Mouse (Mus musculus) gastrocnemius, adult 2 months (tissue): Measurements from ENCODE around the gene Asb18. TPM values are rescaled to one million over a fixed set of nuclear protein-coding genes. Genes with fewer than 3 reads are reported as not detected.
A peak's percentile ranks its signal among the peaks of the same experiment; 100 is the strongest.

Source experiments
- DNase-seq: peaks from one replicate; pipeline ENCODE4 v3.0.0; 2022
- H3K27ac ChIP-seq: fragments of 200-600 bp; 2 replicates; pipeline ENCODE4 v1.8.1; 2022; ENCODE audit warnings: mild to moderate bottlenecking
- H3K4me3 ChIP-seq: fragments of 200-600 bp; 2 replicates; pipeline ENCODE4 v1.8.1; 2022; ENCODE audit warnings: mild to moderate bottlenecking, moderate library complexity
- CTCF ChIP-seq: fragments of 200-600 bp; IDR thresholded peaks from 2 replicates; pipeline ENCODE4 v1.8.1; 2022; ENCODE audit warnings: antibody characterized with exemption, mild to moderate bottlenecking, moderate library complexity
- intact Hi-C: fragments of 180-260 bp; cut with DNase I; formaldehyde crosslinking; loops from one replicate; pipeline ENCODE4 v1.15.1; 2025
- long read RNA-seq, 2 experiments: library from polyadenylated mRNA; stranded (forward); transcript quantifications; one replicate each; pipeline ENCODE4 v2.0.0; 2021
- total RNA-seq, 2 experiments: library from RNA; stranded (reverse); gene quantifications; 2 replicates each; pipeline ENCODE4 v1.2.3; 2021

Asb18 gene
- total RNA-seq: 10 to 100 TPM; 18.0 to 39.9 TPM
- long read RNA-seq, experiment 1, partial matches to known transcripts: 3 of 17 reads
- long read RNA-seq, experiment 1, other reads (novel, unspliced or antisense): 14 of 17 reads
- long read RNA-seq, experiment 2, partial matches to known transcripts: 5 of 14 reads
- long read RNA-seq, experiment 2, other reads (novel, unspliced or antisense): 9 of 14 reads

GRCm38 (mm10) chr1:90014446-90014845, at the start of gene Asb18:
TSS of gene Asb18 (minus strand) at chr1:90014666.
- no peak for TF ChIP-seq CTCF
- intact Hi-C loops: no loop called here
- DNase-seq: peak; percentile 59
- peak within 1 kb of the TSS; percentile 92 for H3K27ac ChIP-seq
- H3K4me3 ChIP-seq: peak within 1 kb of the TSS; percentile 63

- intact Hi-C loops: loop anchor here (1.0 to 2.0 kb wide), 3 partner anchors 144 to 533 kb away; no protein-coding TSS in a partner anchor
- Histone ChIP-seq H3K27ac (no peak overlapping the region), H3K4me3 (no peak overlapping the region)
- peak; percentile 90 for TF ChIP-seq CTCF
- peak; percentile 56 for DNase-seq
These were observed 46.1 kb upstream of the Asb18 start for GRCm38 (mm10) chr1:90060599-90060998.

- no peak for DNase-seq
- intact Hi-C loops: loop anchor here (1.0 to 2.0 kb wide), 3 partner anchors 145 to 533 kb away; no protein-coding TSS in a partner anchor
These were observed 45.6 kb upstream of the Asb18 start for GRCm38 (mm10) chr1:90060054-90060453.

GRCm38 (mm10) chr1:90054991-90055390, 40.5 kb upstream of the Asb18 start:
- TF ChIP-seq CTCF: no peak
- no peak overlapping the region for H3K27ac ChIP-seq
- no peak overlapping the region for H3K4me3 ChIP-seq
- intact Hi-C loops: no loop called here
- no peak for DNase-seq

More at GRCm38 (mm10) chr1:90060054-90060453, 45.6 kb upstream of the Asb18 start:
- H3K27ac ChIP-seq: no peak overlapping the region
- H3K4me3 ChIP-seq: no peak overlapping the region
- TF ChIP-seq CTCF: no peak

- TF ChIP-seq CTCF: peak; percentile 80
- Histone ChIP-seq H3K4me3 (no peak overlapping the region), H3K27ac (no peak overlapping the region; the same call in 1 of the 2 replicates)
- intact Hi-C loops: no loop called here
- peak; percentile 44 for DNase-seq
These were observed 36.9 kb upstream of the Asb18 start for GRCm38 (mm10) chr1:90051347-90051746.

GRCm38 (mm10) chr1:90050046-90050739, 35.7 kb upstream of the Asb18 start:
- no peak for DNase-seq
- Histone ChIP-seq H3K4me3 (no peak overlapping the region), H3K27ac (no peak overlapping the region)
- no peak for TF ChIP-seq CTCF
- intact Hi-C loops: no loop called here

GRCm38 (mm10) chr1:90028305-90028704, 13.8 kb upstream of the Asb18 start:
- no peak for TF ChIP-seq CTCF
- DNase-seq: no peak
- intact Hi-C loops: no loop called here
- no peak overlapping the region for H3K27ac ChIP-seq
- no peak overlapping the region for H3K4me3 ChIP-seq

- DNase-seq: peak; percentile 61
- TF ChIP-seq CTCF: peak; percentile 73
These were observed 12.5 kb upstream of the Asb18 start for GRCm38 (mm10) chr1:90026945-90027344.

GRCm38 (mm10) chr1:90020336-90020735, 5.9 kb upstream of the Asb18 start:
- intact Hi-C loops: no loop called here
- no peak for DNase-seq
- Histone ChIP-seq H3K27ac (no peak overlapping the region), H3K4me3 (no peak overlapping the region)
- no peak for TF ChIP-seq CTCF

More at GRCm38 (mm10) chr1:90026945-90027344, 12.5 kb upstream of the Asb18 start:
- intact Hi-C loops: no loop called here
- Histone ChIP-seq H3K4me3 (no peak overlapping the region), H3K27ac (no peak overlapping the region)

- no peak for DNase-seq
- TF ChIP-seq CTCF: no peak
- Histone ChIP-seq H3K27ac (no peak overlapping the region), H3K4me3 (no peak overlapping the region)
- intact Hi-C loops: no loop called here
These were observed 3.6 kb upstream of the Asb18 start for GRCm38 (mm10) chr1:90018071-90018470.

- Histone ChIP-seq H3K4me3 (peak overlapping the region; percentile 63), H3K27ac (peak overlapping the region; percentile 92)
- peak; percentile 34 for TF ChIP-seq CTCF
- intact Hi-C loops: no loop called here
- no peak for DNase-seq
These were observed 1.2 kb downstream of the Asb18 start for GRCm38 (mm10) chr1:90013273-90013672.

- peak overlapping the region; percentile 92; the same call in 1 of the 2 replicates for H3K27ac ChIP-seq
- H3K4me3 ChIP-seq: peak overlapping the region; percentile 63
- peak; percentile 32 for TF ChIP-seq CTCF
- DNase-seq: no peak
- intact Hi-C loops: no loop called here
These were observed 1.6 kb downstream of the Asb18 start for GRCm38 (mm10) chr1:90012850-90013249.

GRCm38 (mm10) chr1:90012168-90012567, 2.3 kb downstream of the Asb18 start:
- H3K4me3 ChIP-seq: peak overlapping the region; percentile 63; the same call in 1 of the 2 replicates
- intact Hi-C loops: no loop called here
- no peak for DNase-seq
- TF ChIP-seq CTCF: no peak
- no peak overlapping the region for H3K27ac ChIP-seq
